Mouse (Mus musculus) left cerebral cortex, postnatal 4 days (tissue): Measurements from ENCODE around the gene Hist1h2ac. TPM values are rescaled to one million over a fixed set of nuclear protein-coding genes. Genes with fewer than 3 reads are reported as not detected.
A peak's percentile ranks its signal among the peaks of the same experiment; 100 is the strongest.
"Not testable (repeated sequence)": the region's sequence is repeated elsewhere in the genome, so short reads cannot be mapped to it uniquely, and the experiment has no call there.

ENCODE experiments used
- DNase-seq: peaks from one replicate; pipeline ENCODE4 v3.0.0-alpha.2; 2022
- intact Hi-C: fragments of 180-260 bp; cut with DNase I; formaldehyde crosslinking; loops from one replicate; pipeline ENCODE4 v1.15.1; 2025
- total RNA-seq, 2 experiments: library from RNA; stranded (reverse); gene quantifications; 2 replicates each; pipeline ENCODE4 v1.2.3; 2021

Hist1h2ac gene
- total RNA-seq, 2 experiments from 2014 or later: 4.8 to 5.4 TPM

GRCm38 (mm10) chr13:23700786-23701520, 17.2 kb upstream of the Hist1h2ac start:
- peak; percentile 53 for DNase-seq
- intact Hi-C loops: loop anchor here (2.0 kb wide), 1 partner anchor 32 kb away; no protein-coding TSS in a partner anchor

- no peak for DNase-seq
- intact Hi-C loops: loop anchor here (2.0 kb wide), 1 partner anchor 33 kb away; no protein-coding TSS in a partner anchor
Measured at GRCm38 (mm10) chr13:23699767-23700166, 16.0 kb upstream of the Hist1h2ac start.

GRCm38 (mm10) chr13:23698996-23699395, 15.2 kb upstream of the Hist1h2ac start:
- intact Hi-C loops: no loop called here
- no peak for DNase-seq

- intact Hi-C loops: no loop called here
- peak; percentile 96 for DNase-seq
Measured at GRCm38 (mm10) chr13:23698300-23698693, 14.5 kb upstream of the Hist1h2ac start, which contains the start of gene Hist1h4c. Gene Hist1h4c (minus strand): TSS chr13:23698454.

DNA sequence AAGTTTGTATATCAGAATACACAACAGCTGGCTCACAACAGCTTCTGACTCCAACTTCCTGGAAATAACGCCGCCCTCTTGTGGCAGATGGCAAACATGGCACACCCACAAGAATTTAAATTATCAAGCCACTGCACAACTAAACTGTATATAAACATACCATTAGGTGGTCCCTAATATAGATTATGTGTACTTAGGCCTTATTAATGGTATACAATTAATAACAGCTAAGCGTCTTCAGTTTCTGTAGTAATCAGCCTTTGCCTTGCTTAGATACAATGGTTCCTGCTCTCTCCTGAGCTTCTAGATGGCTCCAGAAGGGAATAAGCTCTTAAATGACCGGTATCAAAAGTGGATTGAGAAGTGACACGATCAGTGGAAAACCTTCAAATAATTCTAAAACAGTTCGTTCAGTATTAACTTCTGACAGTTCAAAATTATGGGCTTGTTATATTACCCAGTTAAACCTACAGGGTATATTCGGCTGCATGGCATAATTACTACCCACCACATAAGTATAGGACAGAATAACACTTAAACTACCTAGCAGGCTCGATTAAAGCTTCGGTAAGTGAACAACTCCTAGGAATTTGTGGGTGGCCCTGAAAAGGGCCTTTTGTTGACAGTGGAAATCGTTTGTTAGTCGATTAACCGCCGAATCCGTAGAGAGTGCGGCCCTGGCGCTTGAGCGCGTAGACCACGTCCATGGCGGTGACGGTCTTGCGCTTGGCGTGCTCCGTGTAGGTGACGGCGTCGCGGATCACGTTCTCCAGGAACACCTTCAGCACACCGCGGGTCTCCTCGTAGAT, 13.9 kb upstream of the Hist1h2ac start:
- DNase-seq: peak; percentile 47
- intact Hi-C loops: no loop called here

DNA sequence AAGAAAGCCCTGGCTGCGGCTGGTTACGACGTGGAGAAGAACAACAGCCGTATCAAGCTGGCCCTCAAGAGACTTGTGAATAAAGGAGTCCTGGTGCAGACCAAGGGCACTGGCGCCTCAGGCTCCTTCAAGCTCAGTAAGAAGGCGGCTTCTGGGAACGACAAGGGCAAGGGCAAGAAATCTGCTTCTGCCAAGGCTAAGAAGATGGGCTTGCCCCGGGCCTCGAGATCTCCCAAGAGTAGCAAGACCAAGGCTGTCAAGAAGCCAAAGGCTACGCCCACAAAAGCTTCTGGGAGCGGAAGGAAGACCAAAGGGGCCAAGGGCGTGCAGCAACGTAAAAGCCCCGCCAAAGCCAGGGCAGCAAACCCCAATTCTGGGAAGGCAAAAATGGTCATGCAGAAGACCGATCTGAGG, 12.3 kb upstream of the Hist1h2ac start:
- DNase-seq: no peak

DNA sequence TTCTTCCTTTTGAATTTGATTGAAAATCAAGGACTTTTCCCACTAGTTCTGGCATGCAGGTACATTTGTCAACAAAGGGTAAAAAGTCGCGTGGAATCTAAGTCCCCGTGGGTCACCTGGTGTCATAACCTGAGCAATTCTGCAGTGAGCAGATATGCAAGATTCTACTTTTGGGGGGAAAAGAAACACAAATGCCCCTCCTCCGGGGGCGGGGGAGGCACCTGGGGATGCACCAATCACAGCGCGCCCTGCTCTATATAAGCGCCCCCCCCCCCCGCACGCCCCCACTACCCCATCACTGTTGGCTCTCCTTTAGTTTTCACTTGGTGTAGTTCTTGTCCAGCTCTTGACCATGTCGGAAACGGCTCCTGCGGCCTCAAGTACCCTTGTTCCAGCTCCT, 11.8 kb upstream of the Hist1h2ac start, which contains the start of gene Hist1h1t:
TSS of gene Hist1h1t (plus strand) at position 301 of the 400 bp plus-strand sequence.
- intact Hi-C loops: no loop called here
- no peak for DNase-seq

More for the DNA sequence above, 12.3 kb upstream of the Hist1h2ac start:
- intact Hi-C loops: no loop called here

DNA sequence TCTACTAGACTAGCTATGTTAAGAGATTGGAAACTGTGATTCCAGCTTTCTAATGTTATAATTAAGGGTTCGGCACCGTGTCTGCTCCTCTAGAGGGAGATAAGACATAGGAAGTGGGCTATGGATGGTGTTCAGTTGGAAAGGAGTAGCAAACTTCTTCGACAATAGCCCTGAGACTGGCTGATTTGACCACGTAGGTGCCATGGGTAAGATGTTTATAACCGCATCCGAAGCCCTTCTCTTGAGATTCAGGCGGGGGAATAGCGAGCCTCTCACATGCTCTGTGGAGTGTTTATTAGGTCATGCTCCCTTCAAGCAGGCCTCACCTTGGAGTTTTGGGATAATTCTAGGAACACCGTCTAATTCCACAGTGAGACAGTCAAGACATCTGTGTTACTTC, 11.2 kb upstream of the Hist1h2ac start:
- no peak for DNase-seq
- intact Hi-C loops: no loop called here

GRCm38 (mm10) chr13:23693856-23694440, 10.2 kb upstream of the Hist1h2ac start:
- intact Hi-C loops: no loop called here
- no peak for DNase-seq

- intact Hi-C loops: loop anchor here (5.0 kb wide), 1 partner anchor 107 kb away; the partner anchor contains the start of gene Hist1h4d
- DNase-seq: no peak
Measured at GRCm38 (mm10) chr13:23689459-23689858, 5.7 kb upstream of the Hist1h2ac start.

DNA sequence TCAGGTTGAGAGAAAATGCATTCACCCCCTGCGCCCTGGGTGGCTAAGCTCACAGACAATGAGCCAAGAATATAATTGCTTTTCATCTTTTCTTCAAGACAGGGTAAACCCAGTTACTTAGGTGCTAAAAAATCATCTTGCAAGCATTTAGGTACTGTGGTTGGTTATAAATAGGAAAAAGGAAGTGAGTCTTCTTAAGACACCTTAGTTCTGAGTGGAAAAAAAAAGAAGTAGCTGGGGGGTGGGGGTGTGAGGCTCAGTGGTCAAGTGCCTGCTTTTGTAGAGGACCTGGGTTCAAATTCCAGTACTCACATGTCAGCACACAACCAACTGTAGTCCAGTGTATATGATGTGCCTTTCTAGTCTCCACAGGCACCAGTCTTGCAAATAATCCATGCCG, 5.2 kb upstream of the Hist1h2ac start:
- intact Hi-C loops: loop anchor here (5.0 kb wide), 1 partner anchor 107 kb away; the partner anchor contains the start of gene Hist1h4d
- no peak for DNase-seq

- intact Hi-C loops: loop anchor here (5.0 kb wide), 1 partner anchor 106 kb away; the partner anchor contains the start of gene Hist1h4d
- no peak for DNase-seq
Measured at GRCm38 (mm10) chr13:23687907-23688306, 4.2 kb upstream of the Hist1h2ac start.

DNA sequence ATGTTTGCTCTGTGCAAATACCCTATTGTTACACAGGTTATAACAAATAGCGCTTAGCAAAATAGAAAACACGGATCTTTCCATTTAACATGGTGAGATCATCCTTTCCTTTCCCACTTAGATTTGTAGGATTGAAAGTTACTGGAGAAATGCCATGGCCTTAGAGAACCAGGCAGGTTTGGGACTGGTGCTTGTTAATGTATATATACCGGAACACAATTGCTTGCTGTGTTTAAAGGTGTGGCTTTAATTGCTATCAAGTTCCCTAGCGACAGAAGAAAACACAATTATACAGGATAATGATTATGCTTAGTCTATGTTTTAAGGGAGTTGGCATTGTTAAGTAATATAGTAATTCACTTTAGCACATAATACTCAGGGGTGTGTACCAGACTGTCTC, 3.4 kb upstream of the Hist1h2ac start:
- intact Hi-C loops: loop anchor here (5.0 kb wide), 1 partner anchor 105 kb away; the partner anchor contains the start of gene Hist1h4d

GRCm38 (mm10) chr13:23685966-23686365, 2.2 kb upstream of the Hist1h2ac start:
- intact Hi-C loops: loop anchor here (5.0 kb wide), 1 partner anchor 104 kb away; the partner anchor contains the start of gene Hist1h4d
- no peak for DNase-seq

More for the DNA sequence above, 3.4 kb upstream of the Hist1h2ac start:
- DNase-seq: no peak

DNA sequence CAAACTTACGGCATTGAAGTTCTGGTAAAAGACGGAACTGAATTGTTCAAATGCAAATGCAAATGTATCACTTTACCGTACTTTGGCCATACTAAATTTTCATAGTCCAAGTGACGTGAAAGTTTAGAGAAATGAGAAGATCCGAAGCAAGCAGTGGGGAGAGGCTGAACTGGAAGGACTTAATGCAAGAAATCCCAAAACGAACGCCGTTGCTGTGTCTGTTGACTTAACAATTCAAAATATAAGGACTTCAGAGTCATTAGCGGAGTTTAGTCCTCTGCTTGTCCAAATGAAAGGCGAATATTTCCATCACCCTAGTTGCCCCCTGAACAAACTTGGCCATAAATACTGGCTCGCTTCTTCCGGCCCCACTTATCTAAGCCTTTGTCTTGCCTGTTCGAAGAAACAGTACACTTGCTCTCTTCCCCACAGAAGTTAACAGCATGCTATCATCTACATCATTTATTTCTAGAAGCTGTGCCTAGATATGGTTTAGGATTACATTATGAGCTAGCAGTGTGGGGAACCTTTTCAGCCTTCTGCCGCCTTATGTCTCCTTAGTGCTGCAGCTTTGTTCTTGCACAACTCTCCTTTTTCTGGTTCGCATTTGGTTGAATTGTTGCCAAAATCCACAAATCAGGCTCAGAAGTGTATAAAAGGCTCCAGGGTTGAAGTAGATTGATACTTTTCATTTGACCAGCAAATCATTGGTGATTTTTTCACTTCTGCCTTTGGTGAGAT, 1.5 kb upstream of the Hist1h2ac start:
- DNase-seq: no peak
- intact Hi-C loops: loop anchor here (5.0 kb wide), 1 partner anchor 103 kb away; the partner anchor contains the start of gene Hist1h4d

GRCm38 (mm10) chr13:23684295-23684945, 672 bp upstream of the Hist1h2ac start:
- DNase-seq, intact Hi-C loops: not testable (repeated sequence)

DNA sequence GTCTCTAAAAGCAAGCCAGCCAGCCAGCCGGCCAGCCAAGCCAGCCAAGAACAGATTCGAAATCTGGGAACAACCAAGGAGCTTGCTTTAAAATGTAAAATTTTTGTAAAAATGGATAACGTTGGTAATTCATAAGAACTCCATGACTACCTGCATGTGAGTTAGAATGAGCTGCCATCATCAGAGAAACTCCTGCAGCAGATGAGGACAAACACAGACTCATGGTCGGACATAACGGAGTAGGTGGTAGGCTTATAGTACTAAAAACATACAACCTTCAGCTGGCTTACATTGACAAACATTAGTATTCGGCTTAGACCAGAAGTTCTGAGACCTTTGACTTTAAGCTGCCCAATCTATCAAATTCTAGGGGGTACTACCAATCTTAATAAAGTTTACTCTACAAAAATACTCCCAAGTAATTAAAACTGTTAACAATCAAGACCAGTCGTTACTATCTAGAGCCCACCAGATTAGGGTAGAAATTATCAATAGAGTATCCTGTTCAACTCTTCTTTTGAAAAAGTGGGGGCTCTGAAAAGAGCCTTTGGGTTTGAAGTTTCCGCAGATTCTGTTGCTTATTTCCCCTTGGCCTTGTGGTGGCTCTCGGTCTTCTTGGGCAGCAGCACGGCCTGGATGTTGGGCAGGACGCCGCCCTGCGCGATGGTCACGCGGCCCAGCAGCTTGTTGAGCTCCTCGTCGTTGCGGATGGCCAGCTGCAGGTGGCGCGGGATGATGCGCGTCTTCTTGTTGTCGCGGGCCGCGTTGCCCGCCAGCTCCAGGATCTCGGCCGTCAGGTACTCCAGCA, 597 bp downstream of the Hist1h2ac start:
- not testable (repeated sequence) for DNase-seq
- intact Hi-C loops: loop anchor here (2.0 kb wide), 1 partner anchor 54 kb away; no protein-coding TSS in a partner anchor

DNA sequence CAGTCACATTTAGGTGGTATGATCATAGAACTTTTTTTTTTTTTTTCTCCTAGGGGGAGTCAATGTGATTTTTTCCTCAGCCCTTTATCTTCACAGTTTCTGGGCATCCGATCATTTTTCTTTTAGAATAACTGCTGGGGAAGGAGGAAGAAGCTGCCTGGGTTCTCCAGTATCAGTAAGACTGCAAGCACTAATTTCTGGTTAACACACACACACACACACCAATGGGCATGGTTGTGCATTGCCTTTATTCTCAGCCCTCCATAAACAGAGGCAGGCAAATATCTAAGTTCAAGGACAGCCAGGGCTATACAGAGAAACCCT, 1.2 kb downstream of the Hist1h2ac start:
- intact Hi-C loops: loop anchor here (2.0 kb wide), 1 partner anchor 54 kb away; no protein-coding TSS in a partner anchor
- DNase-seq: no peak
